Mouse (Mus musculus) hindbrain, embryonic 11.5 days (tissue): ENCODE results near the gene 4930535I16Rik. TPM values are rescaled to one million over a fixed set of nuclear protein-coding genes. Genes with fewer than 3 reads are reported as not detected.

Source experiments
- ATAC-seq: fragments of 200-750 bp; cut with Nextera tagmentation; 2 replicates; pipeline ENCODE4 v1.8.0; 2017; ENCODE audit warnings: mild to moderate bottlenecking, moderate TSS enrichment, moderate library complexity; ENCODE audit not compliant: low FRiP score
- DNase-seq: peaks from one replicate; pipeline ENCODE4 v3.0.0-alpha.2; 2015; ENCODE audit warnings: low spot score
- H3K27ac ChIP-seq: fragments of 300-500 bp; sonication (generic); 2 replicates; pipeline ENCODE4 v1.5.1; 2014; ENCODE audit warnings: mild to moderate bottlenecking, low read depth, low read length
- H3K27me3 ChIP-seq: fragments of 300-500 bp; sonication (generic); 2 replicates; pipeline ENCODE4 v1.6.1; 2014; ENCODE audit warnings: mild to moderate bottlenecking, low read length, moderate library complexity, mixed read lengths; ENCODE audit not compliant: control insufficient read depth, insufficient read depth
- H3K36me3 ChIP-seq: fragments of 300-500 bp; sonication (generic); 2 replicates; pipeline ENCODE4 v1.6.1; 2014; ENCODE audit warnings: mild to moderate bottlenecking, low read length, moderate library complexity, mixed read lengths; ENCODE audit not compliant: control insufficient read depth, insufficient read depth
- H3K4me1 ChIP-seq: fragments of 300-500 bp; sonication (generic); replicated peaks from 2 replicates; pipeline ENCODE4 v1.6.1; 2014; ENCODE audit warnings: low read length, mixed read lengths; ENCODE audit not compliant: control insufficient read depth, insufficient read depth
- H3K4me2 ChIP-seq: fragments of 300-500 bp; sonication (generic); replicated peaks from 2 replicates; pipeline ENCODE4 v1.6.1; 2014; ENCODE audit warnings: mild to moderate bottlenecking, low read depth, low read length
- H3K4me3 ChIP-seq: fragments of 300-500 bp; sonication (generic); 2 replicates; pipeline ENCODE4 v1.5.1; 2014; ENCODE audit warnings: low read depth, low read length
- H3K9ac ChIP-seq: fragments of 300-500 bp; sonication (generic); 2 replicates; pipeline ENCODE4 v1.6.1; 2014; ENCODE audit warnings: low read depth, low read length
- H3K9me3 ChIP-seq: fragments of 300-500 bp; sonication (generic); 2 replicates; pipeline ENCODE4 v1.6.1; 2016; ENCODE audit warnings: low read length; ENCODE audit not compliant: control insufficient read depth
- WGBS: fragments of 180-500 bp; shearing (Covaris S2); extraction: QIAGEN DNeasy Blood & Tissue Kit; methylation state at CpG from one replicate; pipeline ENCODE4 v1.1.7; 2014; 5-methylcytosine and 5-hydroxymethylcytosine counted together
- polyA plus RNA-seq: library from polyadenylated mRNA; unstranded; fragments of >200 nt; fragmentation: Nextera tagmentation; extraction: Ambion mirVana; gene quantifications from 2 replicates; pipeline ENCODE4 v1.2.1, GENCODE M21; 2014

Gene 4930535I16Rik
- polyA plus RNA-seq = not detected in 2 replicates

- DNase-seq = peak; percentile 48
- peak within 1 kb of the TSS; percentile 83 for H3K27ac ChIP-seq
- H3K36me3 ChIP-seq = peaks cover 3% of the 10 kb centered on the region; the same call in 1 of the 2 replicates
- 2% methylated on average over 45 of the region's 63 CpGs for WGBS
- H3K4me1 ChIP-seq = peaks cover 8% of the 10 kb centered on the region
- no peaks in the 10 kb centered on the region for H3K9me3 ChIP-seq
- peak; percentile 65 for ATAC-seq
- peak within 1 kb of the TSS; percentile 80 for H3K9ac ChIP-seq
- H3K4me3 ChIP-seq = peak within 1 kb of the TSS; percentile 76
- H3K4me2 ChIP-seq = peak within 1 kb of the TSS; percentile 92
- no peaks in the 10 kb centered on the region for H3K27me3 ChIP-seq
These were observed at the start of gene 4930535I16Rik for GRCm38 (mm10) chr4:123917548-123918140. TSS of gene 4930535I16Rik (minus strand) at chr4:123918022.

DNA sequence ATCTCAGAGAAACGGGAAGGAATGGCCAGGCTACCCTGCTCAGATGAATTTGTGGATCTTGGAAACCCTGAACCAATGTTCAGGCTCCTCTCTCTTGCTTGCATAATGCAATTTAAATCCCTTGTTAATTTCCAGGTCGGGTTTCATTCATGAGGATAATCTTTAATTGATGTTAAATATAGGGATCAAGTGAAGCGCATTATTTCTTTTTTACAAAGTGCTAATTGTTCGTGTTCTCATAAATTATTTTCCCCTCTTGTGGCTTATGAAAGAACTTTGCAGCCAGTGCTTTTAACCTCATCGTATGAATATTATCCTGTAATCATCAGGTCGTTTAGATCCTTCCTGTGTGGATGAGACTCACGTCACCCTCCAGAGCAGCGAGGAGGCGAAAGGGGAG, 44.9 kb upstream of the 4930535I16Rik start:
- Histone ChIP-seq H3K9ac (no peak overlapping the region), H3K36me3 (no peaks in the 10 kb centered on the region), H3K9me3 (no peaks in the 10 kb centered on the region), H3K27ac (no peak overlapping the region), H3K4me1 (no peaks in the 10 kb centered on the region), H3K4me3 (no peak overlapping the region), H3K4me2 (no peak overlapping the region), H3K27me3 (no peaks in the 10 kb centered on the region)
- no peak for ATAC-seq
- no peak for DNase-seq
- 82% methylated on average over 9 of the region's 9 CpGs for WGBS

GRCm38 (mm10) chr4:123960955-123961354, 43.1 kb upstream of the 4930535I16Rik start:
- no peaks in the 10 kb centered on the region for H3K27me3 ChIP-seq
- H3K9me3 ChIP-seq = no peaks in the 10 kb centered on the region
- 0 out of 2 replicates have a peak, but pooled peaks cover 2% of the 10 kb centered on the region for H3K4me1 ChIP-seq
- no peak for ATAC-seq
- no peak overlapping the region for H3K4me2 ChIP-seq
- 74% methylated on average over 4 of the region's 4 CpGs for WGBS
- no peak for DNase-seq
- H3K9ac ChIP-seq = no peak overlapping the region
- H3K36me3 ChIP-seq = no peaks in the 10 kb centered on the region
- H3K4me3 ChIP-seq = no peak overlapping the region
- H3K27ac ChIP-seq = no peak overlapping the region

DNA sequence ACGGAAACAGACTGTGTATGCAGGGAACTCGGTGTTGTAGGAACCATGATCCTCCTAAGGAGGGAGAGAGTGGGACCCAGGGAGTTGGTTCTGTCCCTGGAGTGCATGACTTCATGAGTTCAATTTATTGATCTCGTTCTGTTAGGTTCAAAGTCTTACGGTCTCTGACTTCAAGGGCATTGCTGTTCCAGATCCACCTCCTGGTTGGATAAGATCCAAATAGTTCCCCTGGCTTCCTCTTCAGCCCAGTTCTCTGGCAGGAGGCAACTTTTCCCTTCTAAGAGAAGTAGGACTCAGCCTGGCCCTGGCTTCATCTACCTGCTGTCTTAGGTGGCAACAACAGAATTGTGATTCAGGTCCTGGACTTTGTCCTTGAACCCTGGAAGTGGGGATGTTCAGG, 40.1 kb upstream of the 4930535I16Rik start:
- 67% methylated on average over 4 of the region's 4 CpGs for WGBS
- Histone ChIP-seq H3K4me3 (no peak overlapping the region), H3K4me2 (no peak overlapping the region), H3K27me3 (no peaks in the 10 kb centered on the region), H3K27ac (no peak overlapping the region), H3K9ac (no peak overlapping the region), H3K36me3 (no peaks in the 10 kb centered on the region), H3K4me1 (0 out of 2 replicates have a peak, but pooled peaks cover 2% of the 10 kb centered on the region), H3K9me3 (no peaks in the 10 kb centered on the region)
- no peak; the same call in 1 of the 2 replicates for ATAC-seq
- DNase-seq = no peak

DNA sequence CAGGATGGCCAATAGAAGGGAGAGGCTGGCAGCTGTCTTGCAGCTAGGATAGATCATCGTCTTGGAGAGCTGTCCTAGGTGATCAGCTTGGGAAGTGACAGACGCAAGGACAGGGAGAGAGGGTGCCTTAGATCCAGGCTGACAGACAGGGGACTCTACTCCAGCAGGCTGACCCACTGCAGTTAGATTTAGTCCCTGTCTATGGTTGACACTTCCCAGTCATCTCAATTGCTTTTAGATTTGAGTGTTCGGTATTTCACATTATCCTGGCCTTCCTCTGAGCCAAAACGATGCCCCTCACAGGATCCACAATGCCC, 39.6 kb upstream of the 4930535I16Rik start:
- Histone ChIP-seq H3K9ac (no peak overlapping the region), H3K27me3 (no peaks in the 10 kb centered on the region), H3K9me3 (no peaks in the 10 kb centered on the region), H3K36me3 (no peaks in the 10 kb centered on the region), H3K4me1 (0 out of 2 replicates have a peak, but pooled peaks cover 2% of the 10 kb centered on the region), H3K27ac (no peak overlapping the region), H3K4me2 (no peak overlapping the region), H3K4me3 (no peak overlapping the region)
- DNase-seq (no peak), ATAC-seq (peak; percentile 25)
- WGBS = 58% methylated on average over 4 of the region's 4 CpGs

GRCm38 (mm10) chr4:123956703-123957491, 39.1 kb upstream of the 4930535I16Rik start:
- peak; percentile 93 for DNase-seq
- no peaks in the 10 kb centered on the region for H3K36me3 ChIP-seq
- H3K9ac ChIP-seq = no peak overlapping the region
- no peaks in the 10 kb centered on the region for H3K27me3 ChIP-seq
- ATAC-seq = peak; percentile 81
- peak overlapping the region; percentile 28 for H3K4me2 ChIP-seq
- no peak overlapping the region for H3K27ac ChIP-seq
- H3K4me3 ChIP-seq = no peak overlapping the region
- 0 out of 2 replicates have a peak, but pooled peaks cover 2% of the 10 kb centered on the region for H3K4me1 ChIP-seq
- no peaks in the 10 kb centered on the region for H3K9me3 ChIP-seq
- WGBS = 9% methylated on average over 31 of the region's 31 CpGs

GRCm38 (mm10) chr4:123952059-123952458, 34.2 kb upstream of the 4930535I16Rik start:
- no peak for ATAC-seq
- H3K27ac ChIP-seq = no peak overlapping the region
- H3K4me2 ChIP-seq = no peak overlapping the region
- DNase-seq = no peak
- no peaks in the 10 kb centered on the region for H3K9me3 ChIP-seq
- no peaks in the 10 kb centered on the region for H3K27me3 ChIP-seq
- H3K4me3 ChIP-seq = no peak overlapping the region
- H3K4me1 ChIP-seq = 0 out of 2 replicates have a peak, but pooled peaks cover 2% of the 10 kb centered on the region
- H3K36me3 ChIP-seq = no peaks in the 10 kb centered on the region
- no peak overlapping the region for H3K9ac ChIP-seq
- WGBS = 45% methylated on average over 7 of the region's 8 CpGs

GRCm38 (mm10) chr4:123949649-123950048, 31.8 kb upstream of the 4930535I16Rik start:
- no peak for ATAC-seq
- H3K9ac ChIP-seq = no peak overlapping the region
- 71% methylated on average over 10 of the region's 10 CpGs for WGBS

GRCm38 (mm10) chr4:123948901-123949300, 31.1 kb upstream of the 4930535I16Rik start:
- ATAC-seq = no peak
- Histone ChIP-seq H3K27ac (no peak overlapping the region), H3K4me2 (no peak overlapping the region), H3K9me3 (no peaks in the 10 kb centered on the region), H3K4me3 (no peak overlapping the region), H3K4me1 (no peaks in the 10 kb centered on the region), H3K9ac (no peak overlapping the region), H3K27me3 (no peaks in the 10 kb centered on the region), H3K36me3 (no peaks in the 10 kb centered on the region)
- DNase-seq = no peak
- 85% methylated on average over 6 of the region's 6 CpGs for WGBS

More at GRCm38 (mm10) chr4:123949649-123950048, 31.8 kb upstream of the 4930535I16Rik start:
- no peak for DNase-seq
- Histone ChIP-seq H3K36me3 (no peaks in the 10 kb centered on the region), H3K9me3 (no peaks in the 10 kb centered on the region), H3K4me2 (no peak overlapping the region), H3K27ac (no peak overlapping the region), H3K27me3 (no peaks in the 10 kb centered on the region), H3K4me3 (no peak overlapping the region), H3K4me1 (no peaks in the 10 kb centered on the region)
